Mouse (Mus musculus) lung, embryonic 14.5 days (tissue): ENCODE results near the gene 4933402D24Rik. TPM values are rescaled to one million over a fixed set of nuclear protein-coding genes. Genes with fewer than 3 reads are reported as not detected.
A peak's percentile ranks its signal among the peaks of the same experiment; 100 is the strongest.

ENCODE experiments used
- ATAC-seq: fragments of 200-750 bp; cut with Nextera tagmentation; 2 replicates; pipeline ENCODE4 v1.8.0; 2017; ENCODE audit warnings: mild to moderate bottlenecking, moderate TSS enrichment, moderate library complexity; ENCODE audit not compliant: insufficient read depth
- DNase-seq: peaks from one replicate; pipeline ENCODE4 v3.0.0-alpha.2; 2015
- H3K27ac ChIP-seq: fragments of 300-500 bp; sonication (generic); 2 replicates; pipeline ENCODE4 v1.5.1; 2014; ENCODE audit warnings: low read depth, mild to moderate bottlenecking, moderate library complexity
- H3K27me3 ChIP-seq: fragments of 300-500 bp; sonication (generic); 2 replicates; pipeline ENCODE4 v1.6.1; 2014; ENCODE audit warnings: low read length, control low read depth; ENCODE audit not compliant: insufficient read depth
- H3K36me3 ChIP-seq: fragments of 300-500 bp; sonication (generic); 2 replicates; pipeline ENCODE4 v1.6.1; 2014; ENCODE audit warnings: control low read depth; ENCODE audit not compliant: insufficient read depth
- H3K4me1 ChIP-seq: fragments of 300-500 bp; sonication (generic); 2 replicates; pipeline ENCODE4 v1.6.1; 2014; ENCODE audit warnings: antibody characterized with exemption, control low read depth; ENCODE audit not compliant: insufficient read depth
- H3K4me2 ChIP-seq: fragments of 300-500 bp; sonication (generic); 2 replicates; pipeline ENCODE4 v1.6.1; 2014; ENCODE audit warnings: mild to moderate bottlenecking
- H3K4me3 ChIP-seq: fragments of 300-500 bp; sonication (generic); 2 replicates; pipeline ENCODE4 v1.5.1; 2014; ENCODE audit warnings: low read depth, low read length
- H3K9ac ChIP-seq: fragments of 300-500 bp; sonication (generic); 2 replicates; pipeline ENCODE4 v1.6.1; 2014
- H3K9me3 ChIP-seq: fragments of 300-500 bp; sonication (generic); 2 replicates; pipeline ENCODE4 v1.6.1; 2016; ENCODE audit warnings: low read depth, low read length, control low read depth
- CTCF ChIP-seq: IDR thresholded peaks from 2 replicates; pipeline ENCODE4 v1.5.1; 2016; ENCODE audit warnings: antibody characterized with exemption, low read depth
- WGBS: fragments of 180-500 bp; shearing (Covaris S2); extraction: QIAGEN DNeasy Blood & Tissue Kit; methylation state at CpG from one replicate; pipeline ENCODE4 v1.1.7; 2014; 5-methylcytosine and 5-hydroxymethylcytosine counted together
- polyA plus RNA-seq: library from polyadenylated mRNA; unstranded; fragments of >200 nt; fragmentation: Nextera tagmentation; extraction: Ambion mirVana; gene quantifications from 2 replicates; pipeline ENCODE4 v1.2.1, GENCODE M21; 2014

The 4933402D24Rik gene
- polyA plus RNA-seq, 1 experiment from 2014 or later = not detected

GRCm38 (mm10) chr1:63720161-63720560 lies 48.9 kb downstream of the 4933402D24Rik start:
- H3K27ac ChIP-seq = no peak overlapping the region
- WGBS = 81% methylated on average over 7 of the region's 7 CpGs
- H3K27me3 ChIP-seq = no peaks in the 10 kb centered on the region
- H3K36me3 ChIP-seq = no peaks in the 10 kb centered on the region
- TF ChIP-seq CTCF = no peak
- no peak overlapping the region for H3K9ac ChIP-seq
- no peak for ATAC-seq
- no peak overlapping the region for H3K4me2 ChIP-seq
- no peaks in the 10 kb centered on the region for H3K9me3 ChIP-seq
- no peak for DNase-seq
- H3K4me3 ChIP-seq = no peak overlapping the region
- H3K4me1 ChIP-seq = no peaks in the 10 kb centered on the region

GRCm38 (mm10) chr1:63708876-63709275 lies 60.2 kb downstream of the 4933402D24Rik start:
- H3K9ac ChIP-seq = no peak overlapping the region
- H3K4me2 ChIP-seq = no peak overlapping the region
- DNase-seq (no peak), ATAC-seq (no peak)
- H3K9me3 ChIP-seq = no peaks in the 10 kb centered on the region
- no peaks in the 10 kb centered on the region for H3K27me3 ChIP-seq
- 63% methylated on average over 3 of the region's 3 CpGs for WGBS
- H3K27ac ChIP-seq = no peak overlapping the region
- no peak for TF ChIP-seq CTCF
- H3K36me3 ChIP-seq = no peaks in the 10 kb centered on the region
- no peak overlapping the region for H3K4me3 ChIP-seq
- no peaks in the 10 kb centered on the region for H3K4me1 ChIP-seq

GRCm38 (mm10) chr1:63705733-63706132 lies 63.3 kb downstream of the 4933402D24Rik start:
- no peak overlapping the region for H3K27ac ChIP-seq
- H3K27me3 ChIP-seq = no peaks in the 10 kb centered on the region
- ATAC-seq (no peak), DNase-seq (peak; percentile 49)
- no peak overlapping the region for H3K4me2 ChIP-seq
- no peaks in the 10 kb centered on the region for H3K4me1 ChIP-seq
- no peak overlapping the region for H3K4me3 ChIP-seq
- H3K9ac ChIP-seq = no peak overlapping the region
- TF ChIP-seq CTCF = no peak
- no peaks in the 10 kb centered on the region for H3K9me3 ChIP-seq
- WGBS = 53% methylated on average over 5 of the region's 5 CpGs
- no peaks in the 10 kb centered on the region for H3K36me3 ChIP-seq

Other genes with a start within 250 kb of the 4933402D24Rik start
- gene Gm39653, start 153.3 kb downstream of the 4933402D24Rik start, polyA plus RNA-seq = not detected in 2 replicates
- not detected in 2 replicates for gene Dytn, start 82.3 kb downstream of the 4933402D24Rik start, polyA plus RNA-seq
- gene Mdh1b, start 38.9 kb downstream of the 4933402D24Rik start, polyA plus RNA-seq = not detected in 2 replicates
- 57.9 and 71.3 TPM in 2 replicates for gene Fastkd2, start 38.7 kb downstream of the 4933402D24Rik start, polyA plus RNA-seq